Mouse (Mus musculus) embryonic fibroblast, embryonic 13.5 days (primary cell): ENCODE data around the gene Pdia3. TPM values are rescaled to one million over a fixed set of nuclear protein-coding genes. Genes with fewer than 3 reads are reported as not detected.
"Not testable (repeated sequence)": the region's sequence is repeated elsewhere in the genome, so short reads cannot be mapped to it uniquely, and the experiment has no call there.

Experiments used
- H3K27ac ChIP-seq: 2 replicates; pipeline ENCODE4 v1.5.1; 2012; ENCODE audit warnings: low read length, control low read depth, inconsistent platforms; ENCODE audit not compliant: insufficient read depth
- H3K4me1 ChIP-seq: 2 replicates; pipeline ENCODE4 v1.6.1; 2011; ENCODE audit warnings: low read length; ENCODE audit not compliant: control insufficient read depth, insufficient read depth
- H3K4me3 ChIP-seq: 2 replicates; pipeline ENCODE4 v1.5.1; 2011; ENCODE audit warnings: mild to moderate bottlenecking, control low read depth, low read length; ENCODE audit not compliant: insufficient read depth
- CTCF ChIP-seq: IDR thresholded peaks from 2 replicates; pipeline ENCODE4 v1.5.1; 2011; ENCODE audit warnings: mild to moderate bottlenecking, control low read depth, low read length, moderate library complexity, borderline replicate concordance; ENCODE audit not compliant: insufficient read depth
- POLR2A ChIP-seq: IDR thresholded peaks from 2 replicates; pipeline ENCODE4 v1.6.1; 2011; ENCODE audit warnings: low read depth, mild to moderate bottlenecking, control low read depth, low read length, moderate library complexity
- polyA plus RNA-seq: library from polyadenylated mRNA; stranded (reverse); fragments of >200 nt; gene quantifications from 2 replicates; pipeline ENCODE4 v1.2.4, GENCODE M21; 2011; ENCODE audit warnings: low read depth; ENCODE audit not compliant: missing spikeins, insufficient read length

Gene Pdia3
- 1,111 and 1,129 TPM in 2 replicates for polyA plus RNA-seq

- TF ChIP-seq POLR2A (peak; percentile 90), CTCF (no peak)
- H3K4me3 ChIP-seq, result peak within 1 kb of the TSS; percentile 83
- peak within 1 kb of the TSS; percentile 94 for H3K27ac ChIP-seq
- peaks cover 4% of the 10 kb centered on the region for H3K4me1 ChIP-seq
These were observed at the start of gene Pdia3, which contains the start of gene Catsper2 for GRCm38 (mm10) chr2:121413387-121414042. Gene Pdia3, plus strand, starts transcription at chr2:121413775. Gene Catsper2, minus strand, starts transcription at chr2:121413792.

- Histone ChIP-seq H3K27ac (no peak overlapping the region), H3K4me1 (no peaks in the 10 kb centered on the region), H3K4me3 (no peak overlapping the region)
- TF ChIP-seq POLR2A, result no peak
- no peak for TF ChIP-seq CTCF
These were observed 44.7 kb upstream of the Pdia3 start for GRCm38 (mm10) chr2:121368831-121369230.

GRCm38 (mm10) chr2:121370921-121371320, 42.7 kb upstream of the Pdia3 start:
- no peak overlapping the region for H3K27ac ChIP-seq
- no peaks in the 10 kb centered on the region for H3K4me1 ChIP-seq
- TF ChIP-seq CTCF, result no peak
- no peak for TF ChIP-seq POLR2A
- no peak overlapping the region for H3K4me3 ChIP-seq

GRCm38 (mm10) chr2:121372266-121372665, 41.3 kb upstream of the Pdia3 start:
- Histone ChIP-seq H3K27ac (no peak overlapping the region), H3K4me1 (no peaks in the 10 kb centered on the region), H3K4me3 (no peak overlapping the region)
- TF ChIP-seq POLR2A (no peak), CTCF (no peak)

- Histone ChIP-seq H3K27ac (no peak overlapping the region), H3K4me1 (no peaks in the 10 kb centered on the region), H3K4me3 (no peak overlapping the region)
- TF ChIP-seq CTCF (no peak), POLR2A (no peak)
These were observed 38.8 kb upstream of the Pdia3 start for GRCm38 (mm10) chr2:121374766-121375165.

- not testable (repeated sequence) for H3K4me3 ChIP-seq, H3K27ac ChIP-seq, H3K4me1 ChIP-seq
These were observed 26.5 kb upstream of the Pdia3 start, which contains the start of gene Strc for GRCm38 (mm10) chr2:121386961-121387575. Gene Strc, minus strand, starts transcription at chr2:121387168.

- TF ChIP-seq POLR2A (no peak), CTCF (no peak)
- Histone ChIP-seq H3K27ac (no peak overlapping the region), H3K4me3 (no peak overlapping the region), H3K4me1 (no peaks in the 10 kb centered on the region)
These were observed 17.0 kb upstream of the Pdia3 start for GRCm38 (mm10) chr2:121396624-121397023.

GRCm38 (mm10) chr2:121403296-121403695, 10.3 kb upstream of the Pdia3 start:
- Histone ChIP-seq H3K4me3 (no peak overlapping the region), H3K27ac (no peak overlapping the region), H3K4me1 (no peaks in the 10 kb centered on the region)
- TF ChIP-seq CTCF, result no peak
- no peak for TF ChIP-seq POLR2A

GRCm38 (mm10) chr2:121408160-121408559, 5.4 kb upstream of the Pdia3 start:
- no peaks in the 10 kb centered on the region for H3K4me1 ChIP-seq
- H3K4me3 ChIP-seq, result no peak overlapping the region
- TF ChIP-seq CTCF, result no peak
- no peak overlapping the region for H3K27ac ChIP-seq

GRCm38 (mm10) chr2:121412843-121413386, 660 bp upstream of the Pdia3 start:
- no peak; the same call in 1 of the 2 replicates for TF ChIP-seq POLR2A
- TF ChIP-seq CTCF, result no peak
- peak overlapping the region; percentile 85 for H3K27ac ChIP-seq
- H3K4me3 ChIP-seq, result peak overlapping the region; percentile 51
- peaks cover 4% of the 10 kb centered on the region for H3K4me1 ChIP-seq
